Mouse (Mus musculus): Measurements from ENCODE around the gene Runx3. TPM values are rescaled to one million over a fixed set of nuclear protein-coding genes. Genes with fewer than 3 reads are reported as not detected.

Runx3 gene
- polyA plus RNA-seq, 1 experiment from 2014 or later = 0.83 TPM

DNA sequence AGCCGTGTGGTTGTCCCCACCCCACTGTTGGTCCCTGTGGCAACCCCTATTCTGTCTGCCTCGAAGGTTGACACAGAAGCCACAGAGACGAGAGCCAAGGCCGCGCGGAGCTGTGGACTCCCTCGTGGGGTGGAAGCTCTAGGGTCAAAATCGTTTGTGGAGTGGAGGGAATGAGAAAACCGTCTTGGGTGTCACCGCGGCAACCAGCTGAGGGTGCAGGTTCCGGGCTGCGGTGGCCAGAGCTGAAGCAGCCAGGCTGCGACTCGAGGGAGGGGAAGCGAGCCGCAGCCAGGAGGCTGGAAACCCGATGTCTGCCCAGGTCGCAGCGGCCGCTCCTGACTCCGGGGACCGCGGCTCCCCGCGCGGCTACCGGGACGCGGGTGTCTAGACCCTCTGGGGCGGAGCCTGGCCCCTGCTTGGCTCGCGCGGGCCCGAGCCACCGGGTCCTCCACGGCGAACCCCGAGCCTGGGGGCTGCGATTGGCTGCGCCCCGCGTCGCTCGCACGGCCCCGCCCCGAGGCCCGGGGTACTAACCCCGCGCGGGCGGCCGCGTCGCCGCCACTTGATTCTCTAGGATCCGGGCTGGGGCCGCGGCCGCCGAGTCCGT is 31.6 kb downstream of the Runx3 start:
- DNase-seq (no peak), ATAC-seq (ENCODE audit: low read depth) (peak; percentile 56; the same call in 1 of the 2 replicates)
- H3K4me1 ChIP-seq (replicated peaks) = peaks cover 22% of the 10 kb centered on the region
- H3K27ac ChIP-seq = no peak overlapping the region
- H3K36me3 ChIP-seq = no peaks in the 10 kb centered on the region
- H3K9ac ChIP-seq = peak overlapping the region; percentile 62
- peak overlapping the region; percentile 71 for H3K4me2 ChIP-seq
- no peaks in the 10 kb centered on the region for H3K9me3 ChIP-seq (replicated peaks)
- H3K27me3 ChIP-seq = peaks cover 100% of the 10 kb centered on the region
- peak overlapping the region; percentile 57 for H3K4me3 ChIP-seq (replicated peaks)
- WGBS (ENCODE audit: insufficient replicate concordance) = 2% methylated on average over 55 of the region's 63 CpGs

DNA sequence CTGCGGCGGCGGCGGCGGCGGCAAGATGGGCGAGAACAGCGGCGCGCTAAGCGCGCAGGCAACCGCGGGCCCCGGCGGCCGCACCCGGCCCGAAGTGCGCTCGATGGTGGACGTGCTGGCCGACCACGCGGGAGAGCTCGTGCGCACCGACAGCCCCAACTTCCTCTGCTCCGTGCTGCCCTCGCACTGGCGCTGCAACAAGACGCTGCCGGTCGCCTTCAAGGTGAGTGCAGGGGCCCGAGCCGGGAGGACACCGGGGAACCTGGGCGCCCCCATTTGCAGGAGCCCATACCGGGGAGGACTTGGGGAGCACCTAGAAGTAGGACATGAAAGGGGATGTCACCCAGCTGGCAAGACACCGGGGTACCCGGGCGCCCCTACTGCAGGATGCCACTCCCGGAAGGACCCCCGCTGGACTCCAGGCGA is 32.4 kb downstream of the Runx3 start:
- Histone ChIP-seq H3K9ac (peak overlapping the region; percentile 62), H3K4me3 (replicated peaks) (peak overlapping the region; percentile 57), H3K4me1 (replicated peaks) (peaks cover 22% of the 10 kb centered on the region), H3K36me3 (no peaks in the 10 kb centered on the region), H3K4me2 (peak overlapping the region; percentile 71), H3K27ac (no peak overlapping the region), H3K9me3 (replicated peaks) (no peaks in the 10 kb centered on the region), H3K27me3 (peaks cover 100% of the 10 kb centered on the region)
- no peak for ATAC-seq (ENCODE audit: low read depth)
- under 1% methylated on average over 45 of the region's 45 CpGs for WGBS (ENCODE audit: insufficient replicate concordance)
- DNase-seq = no peak

DNA sequence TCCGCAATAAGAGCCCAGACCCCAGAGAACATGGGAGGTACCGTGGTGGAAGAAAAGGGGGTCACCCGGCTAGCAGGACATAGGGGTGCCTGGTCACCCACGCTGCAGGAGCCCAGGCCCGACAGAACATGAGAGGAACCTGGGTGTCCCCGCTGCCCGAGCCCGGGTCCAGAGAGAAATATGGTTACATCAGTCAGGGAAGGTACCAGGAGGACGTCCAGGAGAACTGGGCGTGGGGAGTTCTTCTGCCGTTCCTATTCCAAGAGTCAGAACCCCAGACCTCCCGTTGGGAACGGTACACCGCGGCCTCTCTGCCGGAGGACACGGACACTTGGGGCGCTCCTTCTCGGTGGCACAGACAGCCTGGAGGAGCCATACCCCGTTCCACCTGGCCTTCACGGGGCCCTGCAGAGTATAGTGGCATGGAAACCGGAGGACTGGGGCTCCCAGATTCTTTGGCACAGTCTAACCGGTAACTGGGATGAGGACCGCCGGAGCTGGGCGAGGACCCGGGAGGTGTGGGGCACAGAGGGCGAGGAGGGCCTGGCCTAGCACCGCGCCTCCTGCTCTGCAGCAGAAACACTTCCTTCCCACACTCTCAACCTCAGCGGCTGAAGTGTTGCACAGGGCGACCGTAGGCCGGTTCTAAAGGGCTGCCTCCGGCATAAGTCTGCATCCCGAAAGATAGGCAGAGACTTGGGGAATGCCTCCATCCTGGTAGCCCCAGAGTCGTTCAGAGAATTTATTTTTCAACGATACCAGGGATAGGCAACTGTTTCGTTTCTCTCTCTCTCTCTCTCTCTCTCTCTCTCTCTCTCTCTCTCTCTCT is 33.0 kb downstream of the Runx3 start:
- no peak for DNase-seq
- no peaks in the 10 kb centered on the region for H3K9me3 ChIP-seq (replicated peaks)
- no peak overlapping the region for H3K27ac ChIP-seq
- H3K36me3 ChIP-seq = no peaks in the 10 kb centered on the region
- peaks cover 27% of the 10 kb centered on the region for H3K4me1 ChIP-seq (replicated peaks)
- WGBS (ENCODE audit: insufficient replicate concordance) = 2% methylated on average over 39 of the region's 39 CpGs
- peak overlapping the region; percentile 71 for H3K4me2 ChIP-seq
- peak overlapping the region; percentile 57 for H3K4me3 ChIP-seq (replicated peaks)
- peak; percentile 30; the same call in 1 of the 2 replicates for ATAC-seq (ENCODE audit: low read depth)
- H3K9ac ChIP-seq = peak overlapping the region; percentile 62
- peaks cover 100% of the 10 kb centered on the region for H3K27me3 ChIP-seq

DNA sequence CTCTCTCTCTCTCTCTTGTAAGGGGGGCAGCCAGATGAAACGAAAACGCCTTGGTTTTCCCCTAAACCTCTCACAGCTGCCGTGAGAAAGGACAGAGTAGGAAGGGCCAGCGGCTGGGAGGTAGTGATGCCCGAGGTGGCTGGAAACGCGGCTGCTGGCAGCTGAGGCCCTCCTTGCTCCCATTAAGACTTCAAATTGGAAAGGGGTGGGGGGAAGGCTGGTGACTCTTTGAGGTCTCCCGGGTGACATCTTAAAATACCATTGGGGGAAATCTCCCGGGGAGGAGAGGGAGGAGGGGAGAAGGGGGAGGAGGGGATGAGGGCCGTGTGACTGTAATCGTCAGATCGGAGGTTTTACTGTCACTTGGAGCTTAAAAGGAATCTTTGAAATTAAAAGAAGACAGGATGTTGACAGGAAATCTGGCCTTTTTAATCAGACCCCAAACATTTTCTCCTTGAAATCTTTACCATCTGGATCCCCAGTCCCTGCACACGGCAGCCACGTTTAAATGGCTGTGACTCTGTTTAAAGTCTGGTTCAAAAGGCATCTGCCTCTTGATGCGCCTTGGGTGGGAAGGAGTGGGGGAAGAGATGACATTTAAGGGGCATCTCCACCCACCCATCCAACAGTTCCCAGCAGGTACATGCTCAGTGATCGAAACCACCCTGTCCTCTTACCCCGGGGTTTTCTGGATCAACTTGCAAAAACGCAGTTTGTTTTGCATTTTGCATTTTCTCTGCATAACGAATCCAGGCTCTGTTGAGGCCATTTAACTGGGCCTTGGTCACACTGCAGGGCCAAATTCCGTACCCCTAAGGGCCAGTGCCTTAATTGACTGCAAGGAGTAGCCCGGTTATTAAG is 33.9 kb downstream of the Runx3 start:
- H3K9ac ChIP-seq = no peak overlapping the region
- no peak overlapping the region for H3K27ac ChIP-seq
- WGBS (ENCODE audit: insufficient replicate concordance) = 8% methylated on average over 21 of the region's 21 CpGs
- no peaks in the 10 kb centered on the region for H3K9me3 ChIP-seq (replicated peaks)
- peaks cover 33% of the 10 kb centered on the region for H3K4me1 ChIP-seq (replicated peaks)
- H3K4me3 ChIP-seq (replicated peaks) = peak overlapping the region; percentile 57
- peaks cover 100% of the 10 kb centered on the region for H3K27me3 ChIP-seq
- H3K36me3 ChIP-seq = no peaks in the 10 kb centered on the region
- DNase-seq (no peak), ATAC-seq (ENCODE audit: low read depth) (no peak)
- peak overlapping the region; percentile 71 for H3K4me2 ChIP-seq

DNA sequence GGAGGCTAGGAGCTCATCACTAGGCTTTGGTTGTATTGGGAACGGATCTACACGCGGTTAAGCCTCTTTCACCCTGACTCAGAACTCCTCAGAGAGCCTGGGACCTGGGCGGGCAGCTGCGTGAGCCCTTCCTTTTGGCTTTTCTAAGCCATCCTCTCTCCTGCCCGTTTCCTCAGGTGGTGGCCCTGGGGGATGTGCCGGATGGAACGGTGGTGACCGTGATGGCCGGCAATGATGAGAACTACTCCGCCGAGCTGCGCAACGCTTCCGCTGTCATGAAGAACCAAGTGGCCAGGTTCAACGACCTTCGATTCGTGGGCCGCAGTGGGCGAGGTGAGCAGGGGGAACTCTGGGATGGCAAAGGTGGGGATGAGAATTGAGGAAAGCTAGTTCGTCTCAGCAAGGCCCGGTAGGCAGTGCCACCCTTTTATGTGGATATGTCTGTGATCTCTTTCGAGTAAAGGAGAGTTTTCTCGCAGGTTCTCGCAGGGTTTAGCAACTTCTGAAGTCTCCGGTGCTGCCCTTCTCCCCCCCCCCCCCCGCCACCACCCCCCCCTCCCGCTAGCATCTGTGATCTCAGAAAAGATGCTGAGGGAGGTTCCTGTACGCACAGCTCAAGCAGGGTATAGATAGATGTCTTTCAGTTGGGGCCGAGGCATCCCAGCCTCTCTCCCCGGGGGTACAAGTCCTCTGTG is 34.8 kb downstream of the Runx3 start:
- ATAC-seq (ENCODE audit: low read depth) = no peak
- Histone ChIP-seq H3K4me1 (replicated peaks) (peaks cover 30% of the 10 kb centered on the region), H3K9me3 (replicated peaks) (no peaks in the 10 kb centered on the region), H3K4me2 (peak overlapping the region; percentile 71; the same call in 1 of the 2 replicates), H3K27ac (no peak overlapping the region), H3K4me3 (replicated peaks) (no peak overlapping the region), H3K36me3 (no peaks in the 10 kb centered on the region), H3K27me3 (peaks cover 98% of the 10 kb centered on the region), H3K9ac (no peak overlapping the region)
- no peak for DNase-seq
- 27% methylated on average over 30 of the region's 31 CpGs for WGBS (ENCODE audit: insufficient replicate concordance)

DNA sequence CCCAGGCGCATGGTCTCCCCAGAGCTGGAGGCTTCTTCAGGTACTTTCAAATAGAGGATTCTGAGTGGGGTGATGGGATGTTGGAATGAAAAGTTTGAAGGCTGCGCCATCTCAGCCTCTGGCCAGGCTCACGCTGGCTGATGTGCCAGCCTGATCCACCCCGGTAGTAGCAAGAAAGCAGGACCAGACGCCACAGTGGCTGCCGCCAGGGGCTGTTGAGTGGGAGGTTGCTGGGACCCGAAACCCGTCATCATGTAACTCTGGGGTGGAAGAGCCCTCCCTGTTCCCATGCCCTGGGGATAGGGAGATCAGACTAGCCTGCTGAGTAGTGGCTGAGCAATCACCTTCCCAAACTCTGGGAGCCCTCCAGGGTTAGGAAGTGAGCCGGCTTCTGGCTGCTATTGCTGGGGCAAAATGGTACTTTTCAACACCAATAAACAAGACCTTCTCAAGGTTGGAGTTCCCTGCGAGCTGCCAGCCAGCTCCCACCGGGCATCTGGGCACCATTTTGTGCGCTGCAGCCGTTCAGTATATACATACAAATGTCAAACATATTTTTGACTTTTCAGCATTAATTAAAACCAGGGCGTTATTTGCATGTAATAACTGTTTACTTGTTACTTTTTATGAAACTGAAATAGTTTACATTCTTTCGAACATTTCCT is 35.5 kb downstream of the Runx3 start:
- DNase-seq (no peak), ATAC-seq (ENCODE audit: low read depth) (no peak)
- no peaks in the 10 kb centered on the region for H3K36me3 ChIP-seq
- no peak overlapping the region for H3K9ac ChIP-seq
- no peak overlapping the region for H3K4me2 ChIP-seq
- H3K27ac ChIP-seq = no peak overlapping the region
- H3K27me3 ChIP-seq = peaks cover 94% of the 10 kb centered on the region
- WGBS (ENCODE audit: insufficient replicate concordance) = 47% methylated on average over 15 of the region's 15 CpGs
- H3K4me1 ChIP-seq (replicated peaks) = peaks cover 26% of the 10 kb centered on the region
- H3K4me3 ChIP-seq (replicated peaks) = no peak overlapping the region
- H3K9me3 ChIP-seq (replicated peaks) = no peaks in the 10 kb centered on the region

DNA sequence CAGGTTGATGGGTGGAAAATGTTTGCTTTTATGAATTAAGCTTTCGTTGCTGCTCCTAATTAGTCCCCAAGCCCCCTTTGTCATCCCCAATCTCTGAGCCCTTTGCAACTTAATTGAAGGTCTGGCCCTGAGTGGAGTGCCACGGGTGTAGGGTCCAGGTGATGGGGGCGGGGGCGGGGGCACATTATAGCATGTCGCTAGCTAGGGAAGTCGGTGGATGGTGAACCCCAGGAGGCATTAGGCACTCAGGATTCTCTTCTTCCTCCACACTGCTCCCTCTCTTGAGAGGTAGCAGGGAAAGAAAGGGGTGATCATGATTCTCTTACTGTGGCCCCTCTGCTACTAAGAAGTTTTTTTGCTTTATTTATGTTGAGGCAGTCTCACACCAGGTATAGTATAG is 36.1 kb downstream of the Runx3 start:
- DNase-seq (no peak), ATAC-seq (ENCODE audit: low read depth) (no peak)
- peaks cover 26% of the 10 kb centered on the region for H3K4me1 ChIP-seq (replicated peaks)
- H3K27me3 ChIP-seq = peaks cover 88% of the 10 kb centered on the region
- no peaks in the 10 kb centered on the region for H3K9me3 ChIP-seq (replicated peaks)
- no peak overlapping the region for H3K4me2 ChIP-seq
- H3K27ac ChIP-seq = no peak overlapping the region
- H3K36me3 ChIP-seq = no peaks in the 10 kb centered on the region
- 45% methylated on average over 6 of the region's 6 CpGs for WGBS (ENCODE audit: insufficient replicate concordance)
- H3K9ac ChIP-seq = no peak overlapping the region
- no peak overlapping the region for H3K4me3 ChIP-seq (replicated peaks)

DNA sequence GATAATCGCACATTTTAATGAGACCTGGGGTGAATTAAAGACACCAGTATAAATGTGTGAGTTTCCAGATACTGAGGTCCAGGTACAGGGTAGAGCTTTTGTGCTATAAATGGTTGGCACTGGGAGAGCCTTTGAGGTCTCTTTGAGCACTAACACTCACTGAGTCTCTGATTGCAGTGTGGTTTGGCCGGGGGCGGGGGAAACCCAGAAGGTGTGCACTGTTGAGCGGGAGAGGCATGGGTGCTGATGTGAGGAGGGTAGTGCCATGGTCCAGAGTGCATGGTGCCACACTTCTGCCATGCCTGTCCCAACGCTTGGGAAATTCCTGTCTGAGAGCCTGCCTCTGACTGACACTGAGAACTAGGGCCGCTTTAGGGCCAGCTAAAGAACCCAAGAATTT is 36.9 kb downstream of the Runx3 start:
- Histone ChIP-seq H3K4me3 (replicated peaks) (no peak overlapping the region), H3K27me3 (peaks cover 80% of the 10 kb centered on the region), H3K9me3 (replicated peaks) (no peaks in the 10 kb centered on the region), H3K36me3 (no peaks in the 10 kb centered on the region), H3K9ac (no peak overlapping the region), H3K4me1 (replicated peaks) (peaks cover 23% of the 10 kb centered on the region), H3K27ac (no peak overlapping the region), H3K4me2 (no peak overlapping the region)
- no peak for DNase-seq
- WGBS (ENCODE audit: insufficient replicate concordance) = 44% methylated on average over 6 of the region's 6 CpGs
- ATAC-seq (ENCODE audit: low read depth) = no peak

DNA sequence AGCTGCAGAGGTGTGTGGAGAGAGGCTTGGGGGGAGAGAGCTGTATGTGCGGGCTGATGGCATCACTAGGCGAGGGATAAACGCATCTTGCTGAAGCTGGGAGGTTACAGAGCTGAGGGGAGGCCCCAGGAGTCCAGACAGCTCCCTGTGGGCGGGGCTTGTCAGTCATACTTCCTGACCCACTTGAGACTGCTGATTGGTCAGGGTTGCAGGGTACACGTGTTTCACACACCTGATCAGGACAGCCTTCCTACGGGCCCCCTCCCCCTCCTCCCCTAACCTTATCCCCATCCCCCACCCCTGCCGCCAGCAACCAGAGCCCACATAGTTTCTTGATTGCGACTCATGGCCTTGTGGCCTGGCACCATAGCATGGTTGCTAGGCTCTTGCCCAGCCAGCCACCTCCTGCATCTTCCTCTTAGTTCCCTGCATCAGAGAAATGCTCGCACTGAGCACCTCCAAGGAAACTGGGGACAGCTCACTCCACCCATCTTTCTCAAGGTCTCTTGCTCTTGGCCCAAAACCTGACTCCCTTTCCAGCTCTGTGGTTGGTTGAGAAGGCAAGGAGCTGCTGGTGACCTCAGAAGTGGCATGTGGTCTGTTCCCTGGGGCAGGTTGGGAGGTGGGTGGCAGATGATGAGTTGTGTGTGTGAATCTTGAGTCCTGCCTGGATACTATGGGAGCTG is 38.4 kb downstream of the Runx3 start:
- DNase-seq = no peak
- Histone ChIP-seq H3K9me3 (replicated peaks) (no peaks in the 10 kb centered on the region), H3K27me3 (peaks cover 70% of the 10 kb centered on the region)

DNA sequence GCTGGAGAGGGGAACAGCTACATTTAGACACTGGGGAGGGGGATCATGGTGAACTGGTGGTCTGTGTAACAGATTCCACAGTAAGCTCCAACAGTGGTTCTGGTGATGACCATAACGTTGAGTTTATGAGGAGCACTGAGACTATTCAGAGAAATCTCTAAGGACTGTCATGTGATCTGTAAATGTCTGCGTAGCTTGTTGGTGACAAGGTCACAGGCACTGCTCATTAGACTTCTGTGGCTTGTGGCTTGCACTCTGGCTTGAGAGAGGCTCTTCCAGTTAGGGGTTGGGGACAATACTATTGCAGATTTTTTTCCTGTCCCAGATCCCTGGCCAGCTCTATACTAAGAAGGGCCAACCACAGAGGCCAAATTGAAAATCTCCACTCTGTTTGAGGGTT is 39.2 kb downstream of the Runx3 start:
- 45% methylated on average over 2 of the region's 2 CpGs for WGBS (ENCODE audit: insufficient replicate concordance)
- no peaks in the 10 kb centered on the region for H3K36me3 ChIP-seq
- H3K9ac ChIP-seq = no peak overlapping the region
- H3K27ac ChIP-seq = no peak overlapping the region
- no peak overlapping the region for H3K4me3 ChIP-seq (replicated peaks)
- no peak overlapping the region for H3K4me2 ChIP-seq
- DNase-seq (no peak), ATAC-seq (ENCODE audit: low read depth) (no peak)
- peaks cover 66% of the 10 kb centered on the region for H3K27me3 ChIP-seq
- no peaks in the 10 kb centered on the region for H3K9me3 ChIP-seq (replicated peaks)
- H3K4me1 ChIP-seq (replicated peaks) = peaks cover 10% of the 10 kb centered on the region

More for the DNA sequence above, 38.4 kb downstream of the Runx3 start:
- H3K4me3 ChIP-seq (replicated peaks) = no peak overlapping the region
- H3K36me3 ChIP-seq = no peaks in the 10 kb centered on the region
- peaks cover 10% of the 10 kb centered on the region for H3K4me1 ChIP-seq (replicated peaks)
- no peak overlapping the region for H3K9ac ChIP-seq
- H3K27ac ChIP-seq = no peak overlapping the region
- 28% methylated on average over 9 of the region's 9 CpGs for WGBS (ENCODE audit: insufficient replicate concordance)
- H3K4me2 ChIP-seq = no peak overlapping the region
- no peak for ATAC-seq (ENCODE audit: low read depth)
